8 mouse cellular contexts compared by ENCODE assay signal in genomic region chr5:115214864-115215263, GRCm38 (mm10). TPM values are rescaled to one million over a fixed set of nuclear protein-coding genes. Genes with fewer than 3 reads are reported as not detected.
DNase-seq lines count a peak whose midpoint lies in the region; ATAC-seq and TF ChIP-seq lines count a peak whose summit lies in the region.

No protein-coding gene starts in this region.

- H3K4me2 ChIP-seq in lung, embryonic 14.5 days: peak overlapping the region; percentile 63
- H3K4me2 ChIP-seq in neural tube, embryonic 15.5 days: peak overlapping the region; percentile 67

- peak; percentile 72 for DNase-seq in lung, embryonic 14.5 days
- no peak for DNase-seq in lung, adult 18-20 months
- peak; percentile 89 to 93 for DNase-seq in cerebellum, postnatal 10 days
- DNase-seq in heart, embryonic 10.5 days (ENCODE audit: low spot score): no peak
- DNase-seq in left cerebral cortex, postnatal 25 days (ENCODE audit: low spot score in 2 of 2): peak; percentile 68 to 86
- no peak for DNase-seq in urinary bladder, adult 2 months (ENCODE audit: low spot score)
- DNase-seq in T-cell, adult 2 months (ENCODE audit: low spot score): no peak

- H3K4me1 ChIP-seq in lung, embryonic 14.5 days (ENCODE audit: insufficient read depth): no peaks in the 10 kb centered on the region
- H3K4me1 ChIP-seq in heart, embryonic 10.5 days: peaks cover 17% of the 10 kb centered on the region
- H3K4me1 ChIP-seq in neural tube, embryonic 15.5 days: peaks cover 15% of the 10 kb centered on the region

- peak overlapping the region; percentile 38 for H3K9ac ChIP-seq in lung, embryonic 14.5 days
- peak overlapping the region; percentile 61 for H3K9ac ChIP-seq in neural tube, embryonic 15.5 days (replicated peaks)

- intact Hi-C loops in left cerebral cortex, postnatal 25 days (cut with DNase I): loop anchor here (2.0 kb wide), 1 partner anchor 16 kb away; no protein-coding TSS in a partner anchor

- H3K27ac ChIP-seq in lung, embryonic 14.5 days (ENCODE audit: low read depth): no peak overlapping the region
- H3K27ac ChIP-seq in heart, embryonic 10.5 days: peak overlapping the region; percentile 85
- H3K27ac ChIP-seq in neural tube, embryonic 15.5 days (replicated peaks): peak overlapping the region; percentile 81

- peak overlapping the region; percentile 32 for H3K4me3 ChIP-seq in lung, embryonic 14.5 days (ENCODE audit: low read depth, low read length)
- H3K4me3 ChIP-seq in heart, embryonic 10.5 days: peak overlapping the region; percentile 59
- H3K4me3 ChIP-seq in neural tube, embryonic 15.5 days (replicated peaks): peak overlapping the region; percentile 44

- peaks cover 12% of the 10 kb centered on the region for H3K27me3 ChIP-seq in lung, embryonic 14.5 days (ENCODE audit: insufficient read depth, low read length)
- peaks cover 33% of the 10 kb centered on the region for H3K27me3 ChIP-seq in heart, embryonic 10.5 days (ENCODE audit: insufficient read depth, poor library complexity, severe bottlenecking)
- no peaks in the 10 kb centered on the region for H3K27me3 ChIP-seq in neural tube, embryonic 15.5 days (replicated peaks)

- ATAC-seq in lung, embryonic 14.5 days (ENCODE audit: insufficient read depth): peak; percentile 58; the same call in 1 of the 2 replicates
- ATAC-seq in neural tube, embryonic 15.5 days (ENCODE audit: low FRiP score): peak; percentile 86

- under 1% methylated on average over 17 of the region's 17 CpGs for WGBS in lung, embryonic 14.5 days
- under 1% methylated on average over 17 of the region's 17 CpGs for WGBS in heart, embryonic 10.5 days
- WGBS in neural tube, embryonic 15.5 days: under 1% methylated on average over 17 of the region's 17 CpGs

- no peaks in the 10 kb centered on the region for H3K9me3 ChIP-seq in lung, embryonic 14.5 days (ENCODE audit: low read depth, low read length)
- H3K9me3 ChIP-seq in heart, embryonic 10.5 days: no peaks in the 10 kb centered on the region
- no peaks in the 10 kb centered on the region for H3K9me3 ChIP-seq in neural tube, embryonic 15.5 days (replicated peaks)

- H3K36me3 ChIP-seq in lung, embryonic 14.5 days (ENCODE audit: insufficient read depth): no peaks in the 10 kb centered on the region
- no peaks in the 10 kb centered on the region for H3K36me3 ChIP-seq in heart, embryonic 10.5 days
- no peaks in the 10 kb centered on the region for H3K36me3 ChIP-seq in neural tube, embryonic 15.5 days

- no peak for TF ChIP-seq CTCF in lung, embryonic 14.5 days (IDR thresholded peaks at IDR 0.05; ENCODE audit: low read depth)

RNA-seq across cellular contexts. Expression of gene Cabp1, which starts 20.7 kb away (rescaled TPM):
- polyA plus RNA-seq in lung, embryonic 14.5 days (2014; fragmentation: Nextera tagmentation; extraction: Ambion mirVana): 2.4 and 2.6 TPM in 2 replicates
- 0.79 and 1.2 TPM in 2 replicates for polyA plus RNA-seq in heart, embryonic 10.5 days (2016; fragmentation: Nextera tagmentation; extraction: Ambion mirVana)
- total RNA-seq in left cerebral cortex, postnatal 25 days (2021): 100 to 1,000 TPM; 295 to 302 TPM
- 17.4 and 23.1 TPM in 2 replicates for polyA plus RNA-seq in neural tube, embryonic 15.5 days (2015; fragmentation: Nextera tagmentation; extraction: Ambion mirVana)
- polyA plus RNA-seq in urinary bladder, adult 2 months (2012; rRNA removed): 3.6 and 3.9 TPM in 2 replicates

RNA-seq across cellular contexts. Expression of gene Pop5, which starts 20.8 kb away (rescaled TPM):
- 111 TPM in 2 replicates for polyA plus RNA-seq in lung, embryonic 14.5 days (2014; fragmentation: Nextera tagmentation; extraction: Ambion mirVana)
- 88.7 and 117 TPM in 2 replicates for polyA plus RNA-seq in heart, embryonic 10.5 days (2016; fragmentation: Nextera tagmentation; extraction: Ambion mirVana)
- total RNA-seq in left cerebral cortex, postnatal 25 days (2021): 100 to 1,000 TPM; 104 to 110 TPM
- 117 and 127 TPM in 2 replicates for polyA plus RNA-seq in neural tube, embryonic 15.5 days (2015; fragmentation: Nextera tagmentation; extraction: Ambion mirVana)
- 52.7 and 63.5 TPM in 2 replicates for polyA plus RNA-seq in urinary bladder, adult 2 months (2012; rRNA removed)

RNA-seq across cellular contexts. Expression of gene Mlec, which starts 56.9 kb away (rescaled TPM):
- polyA plus RNA-seq in lung, embryonic 14.5 days (2014; fragmentation: Nextera tagmentation; extraction: Ambion mirVana): 72.4 and 81.1 TPM in 2 replicates
- 110 and 113 TPM in 2 replicates for polyA plus RNA-seq in heart, embryonic 10.5 days (2016; fragmentation: Nextera tagmentation; extraction: Ambion mirVana)
- total RNA-seq in left cerebral cortex, postnatal 25 days (2021): 10 to 100 TPM; 86.2 to 87.5 TPM
- polyA plus RNA-seq in neural tube, embryonic 15.5 days (2015; fragmentation: Nextera tagmentation; extraction: Ambion mirVana): 34.3 and 40.4 TPM in 2 replicates
- polyA plus RNA-seq in urinary bladder, adult 2 months (2012; rRNA removed): 82.1 and 95.2 TPM in 2 replicates

RNA-seq across cellular contexts. Expression of gene Rnf10, which starts 57.8 kb away (rescaled TPM):
- polyA plus RNA-seq in lung, embryonic 14.5 days (2014; fragmentation: Nextera tagmentation; extraction: Ambion mirVana): 92.5 and 97.2 TPM in 2 replicates
- polyA plus RNA-seq in heart, embryonic 10.5 days (2016; fragmentation: Nextera tagmentation; extraction: Ambion mirVana): 102 and 117 TPM in 2 replicates
- total RNA-seq in left cerebral cortex, postnatal 25 days (2021): 100 to 1,000 TPM; 248 to 266 TPM
- polyA plus RNA-seq in neural tube, embryonic 15.5 days (2015; fragmentation: Nextera tagmentation; extraction: Ambion mirVana): 171 and 197 TPM in 2 replicates
- polyA plus RNA-seq in urinary bladder, adult 2 months (2012; rRNA removed): 144 and 157 TPM in 2 replicates

Comparison
In these comparisons a context has a peak if more than half of its experiments do, and no peak if none do; other contexts are left out.
1. DNase-seq: peak in lung, embryonic 14.5 days (single experiment), cerebellum, postnatal 10 days (2 of 2) and left cerebral cortex, postnatal 25 days (2 of 2); none in lung, adult 18-20 months (0 of 2), heart, embryonic 10.5 days (single experiment), urinary bladder, adult 2 months (single experiment) and T-cell, adult 2 months (single experiment).
2. Peak in every context shown above with its lines, with median percentiles within 50 percentile points of each other: H3K4me3 ChIP-seq.